Mouse (Mus musculus) heart, embryonic 10.5 days (tissue): ENCODE measurements around the gene Trappc10. TPM values are rescaled to one million over a fixed set of nuclear protein-coding genes. Genes with fewer than 3 reads are reported as not detected.

Experiments used
- DNase-seq: peaks from one replicate; pipeline ENCODE4 v3.0.0-alpha.2; 2017; ENCODE audit warnings: low spot score
- H3K27ac ChIP-seq: fragments of 300-500 bp; sonication (generic); 2 replicates; pipeline ENCODE4 v1.5.1; 2016; ENCODE audit warnings: mild to moderate bottlenecking
- H3K27me3 ChIP-seq: fragments of 300-500 bp; sonication (generic); 2 replicates; pipeline ENCODE4 v1.6.1; 2016; ENCODE audit warnings: mild to moderate bottlenecking; ENCODE audit not compliant: poor library complexity, insufficient read depth, severe bottlenecking
- H3K36me3 ChIP-seq: fragments of 300-500 bp; sonication (generic); 2 replicates; pipeline ENCODE4 v1.6.1; 2016; ENCODE audit warnings: mild to moderate bottlenecking, moderate library complexity
- H3K4me1 ChIP-seq: fragments of 300-500 bp; sonication (generic); 2 replicates; pipeline ENCODE4 v1.6.1; 2016; ENCODE audit warnings: mild to moderate bottlenecking
- H3K4me3 ChIP-seq: fragments of 300-500 bp; sonication (generic); 2 replicates; pipeline ENCODE4 v1.5.1; 2016; ENCODE audit warnings: mild to moderate bottlenecking, moderate library complexity
- H3K9me3 ChIP-seq: fragments of 300-500 bp; sonication (generic); 2 replicates; pipeline ENCODE4 v1.6.1; 2016; ENCODE audit warnings: mild to moderate bottlenecking, moderate library complexity
- WGBS: fragments of 180-500 bp; shearing (Covaris S2); methylation state at CpG from one replicate; pipeline ENCODE4 v1.1.7; 2016; 5-methylcytosine and 5-hydroxymethylcytosine counted together
- polyA plus RNA-seq: library from polyadenylated mRNA; unstranded; fragments of >200 nt; fragmentation: Nextera tagmentation; extraction: Ambion mirVana; gene quantifications from 2 replicates; pipeline ENCODE4 v1.2.1, GENCODE M21; 2016

The Trappc10 gene
- polyA plus RNA-seq, 1 experiment from 2014 or later: 13.5 TPM

GRCm38 (mm10) chr10:78246725-78247124 lies 2.3 kb upstream of the Trappc10 start:
- 72% methylated on average over 4 of the region's 4 CpGs for WGBS
- Histone ChIP-seq H3K27ac (no peak overlapping the region), H3K9me3 (no peaks in the 10 kb centered on the region), H3K27me3 (no peaks in the 10 kb centered on the region), H3K4me1 (peaks cover 23% of the 10 kb centered on the region), H3K4me3 (no peak overlapping the region), H3K36me3 (peaks cover 3% of the 10 kb centered on the region; the same call in 1 of the 2 replicates)
- DNase-seq: no peak

GRCm38 (mm10) chr10:78245225-78245547 lies 745 bp upstream of the Trappc10 start:
- Histone ChIP-seq H3K27me3 (no peaks in the 10 kb centered on the region), H3K9me3 (no peaks in the 10 kb centered on the region), H3K4me3 (peak overlapping the region; percentile 96), H3K4me1 (peaks cover 23% of the 10 kb centered on the region), H3K36me3 (peaks cover 6% of the 10 kb centered on the region; the same call in 1 of the 2 replicates), H3K27ac (peak overlapping the region; percentile 89)
- no peak for DNase-seq
- 17% methylated on average over 7 of the region's 7 CpGs for WGBS

GRCm38 (mm10) chr10:78244058-78244437 lies 393 bp downstream of the Trappc10 start:
- Histone ChIP-seq H3K27me3 (no peaks in the 10 kb centered on the region), H3K4me3 (peak overlapping the region; percentile 96), H3K9me3 (no peaks in the 10 kb centered on the region), H3K27ac (peak overlapping the region; percentile 89), H3K36me3 (peaks cover 6% of the 10 kb centered on the region; the same call in 1 of the 2 replicates), H3K4me1 (peaks cover 23% of the 10 kb centered on the region)
- DNase-seq: peak; percentile 79
- WGBS: under 1% methylated on average over 33 of the region's 33 CpGs

- H3K4me3 ChIP-seq: no peak overlapping the region
- no peaks in the 10 kb centered on the region for H3K27me3 ChIP-seq
- H3K9me3 ChIP-seq: no peaks in the 10 kb centered on the region
- WGBS: 81% methylated on average over 6 of the region's 6 CpGs
- DNase-seq: no peak
- H3K36me3 ChIP-seq: peaks cover 16% of the 10 kb centered on the region; the same call in 1 of the 2 replicates
- no peak overlapping the region for H3K27ac ChIP-seq
- H3K4me1 ChIP-seq: peaks cover 17% of the 10 kb centered on the region
Measured at GRCm38 (mm10) chr10:78238926-78239325, 5.5 kb downstream of the Trappc10 start.

- 91% methylated on average over 5 of the region's 5 CpGs for WGBS
- no peak overlapping the region for H3K27ac ChIP-seq
- DNase-seq: no peak
- H3K27me3 ChIP-seq: no peaks in the 10 kb centered on the region
- H3K4me3 ChIP-seq: no peak overlapping the region
- H3K36me3 ChIP-seq: peaks cover 16% of the 10 kb centered on the region; the same call in 1 of the 2 replicates
- H3K4me1 ChIP-seq: peaks cover 10% of the 10 kb centered on the region
- no peaks in the 10 kb centered on the region for H3K9me3 ChIP-seq
Measured at GRCm38 (mm10) chr10:78238297-78238696, 6.1 kb downstream of the Trappc10 start.

GRCm38 (mm10) chr10:78237809-78238208 lies 6.6 kb downstream of the Trappc10 start:
- Histone ChIP-seq H3K36me3 (peaks cover 16% of the 10 kb centered on the region; the same call in 1 of the 2 replicates), H3K27me3 (no peaks in the 10 kb centered on the region), H3K4me3 (no peak overlapping the region), H3K27ac (no peak overlapping the region), H3K9me3 (no peaks in the 10 kb centered on the region), H3K4me1 (peaks cover 5% of the 10 kb centered on the region; the same call in 1 of the 2 replicates)
- no peak for DNase-seq
- 74% methylated on average over 6 of the region's 6 CpGs for WGBS

GRCm38 (mm10) chr10:78236885-78237629 lies 7.4 kb downstream of the Trappc10 start:
- Histone ChIP-seq H3K4me3 (no peak overlapping the region), H3K36me3 (peaks cover 16% of the 10 kb centered on the region; the same call in 1 of the 2 replicates), H3K4me1 (peaks cover 5% of the 10 kb centered on the region; the same call in 1 of the 2 replicates), H3K9me3 (no peaks in the 10 kb centered on the region), H3K27ac (no peak overlapping the region), H3K27me3 (no peaks in the 10 kb centered on the region)
- no peak for DNase-seq
- 85% methylated on average over 8 of the region's 8 CpGs for WGBS

- WGBS: 85% methylated on average over 6 of the region's 6 CpGs
- Histone ChIP-seq H3K36me3 (peaks cover 24% of the 10 kb centered on the region), H3K4me3 (no peak overlapping the region)
Measured at GRCm38 (mm10) chr10:78233756-78234155, 10.7 kb downstream of the Trappc10 start.

GRCm38 (mm10) chr10:78233161-78233560 lies 11.3 kb downstream of the Trappc10 start:
- 87% methylated on average over 5 of the region's 5 CpGs for WGBS
- Histone ChIP-seq H3K27me3 (no peaks in the 10 kb centered on the region), H3K27ac (no peak overlapping the region), H3K4me1 (peaks cover 5% of the 10 kb centered on the region; the same call in 1 of the 2 replicates), H3K36me3 (peaks cover 23% of the 10 kb centered on the region), H3K4me3 (no peak overlapping the region), H3K9me3 (no peaks in the 10 kb centered on the region)
- DNase-seq: no peak

More at GRCm38 (mm10) chr10:78233756-78234155, 10.7 kb downstream of the Trappc10 start:
- Histone ChIP-seq H3K27me3 (no peaks in the 10 kb centered on the region), H3K27ac (no peak overlapping the region), H3K9me3 (no peaks in the 10 kb centered on the region), H3K4me1 (peaks cover 5% of the 10 kb centered on the region; the same call in 1 of the 2 replicates)
- DNase-seq: no peak

GRCm38 (mm10) chr10:78232301-78232980 lies 12.0 kb downstream of the Trappc10 start:
- Histone ChIP-seq H3K36me3 (peaks cover 26% of the 10 kb centered on the region), H3K4me1 (peaks cover 5% of the 10 kb centered on the region; the same call in 1 of the 2 replicates), H3K27ac (no peak overlapping the region), H3K4me3 (no peak overlapping the region), H3K27me3 (no peaks in the 10 kb centered on the region), H3K9me3 (no peaks in the 10 kb centered on the region)
- WGBS: 93% methylated on average over 4 of the region's 4 CpGs
- DNase-seq: no peak

- Histone ChIP-seq H3K36me3 (peaks cover 29% of the 10 kb centered on the region), H3K27ac (no peak overlapping the region), H3K27me3 (no peaks in the 10 kb centered on the region), H3K4me1 (no peaks in the 10 kb centered on the region; the same call in 1 of the 2 replicates), H3K9me3 (no peaks in the 10 kb centered on the region), H3K4me3 (no peak overlapping the region)
- no peak for DNase-seq
- WGBS: 84% methylated on average over 5 of the region's 5 CpGs
Measured at GRCm38 (mm10) chr10:78228560-78228928, 15.9 kb downstream of the Trappc10 start.

- no peak overlapping the region for H3K4me3 ChIP-seq
- H3K9me3 ChIP-seq: no peaks in the 10 kb centered on the region
- H3K36me3 ChIP-seq: peaks cover 29% of the 10 kb centered on the region
- DNase-seq: no peak
- H3K27me3 ChIP-seq: no peaks in the 10 kb centered on the region
- WGBS: 90% methylated on average over 8 of the region's 8 CpGs
- peaks cover 2% of the 10 kb centered on the region; the same call in 1 of the 2 replicates for H3K4me1 ChIP-seq
- no peak overlapping the region for H3K27ac ChIP-seq
Measured at GRCm38 (mm10) chr10:78227875-78228559, 16.4 kb downstream of the Trappc10 start.

GRCm38 (mm10) chr10:78224136-78224535 lies 20.3 kb downstream of the Trappc10 start:
- no peak for DNase-seq
- Histone ChIP-seq H3K4me1 (peaks cover 5% of the 10 kb centered on the region; the same call in 1 of the 2 replicates), H3K36me3 (peaks cover 38% of the 10 kb centered on the region)

More at GRCm38 (mm10) chr10:78224136-78224535, 20.3 kb downstream of the Trappc10 start:
- H3K4me3 ChIP-seq: no peak overlapping the region
- no peaks in the 10 kb centered on the region for H3K9me3 ChIP-seq
- no peak overlapping the region for H3K27ac ChIP-seq
- WGBS: 80% methylated on average over 6 of the region's 6 CpGs
- no peaks in the 10 kb centered on the region for H3K27me3 ChIP-seq
